Mouse (Mus musculus) hindbrain, embryonic 10.5 days (tissue): Measurements from ENCODE around the gene Emp3. TPM values are rescaled to one million over a fixed set of nuclear protein-coding genes. Genes with fewer than 3 reads are reported as not detected.

Source experiments
- DNase-seq: peaks from one replicate; pipeline ENCODE4 v3.0.0-alpha.2; 2017; ENCODE audit warnings: low spot score
- H3K27ac ChIP-seq: fragments of 300-500 bp; sonication (generic); 2 replicates; pipeline ENCODE4 v1.5.1; 2016; ENCODE audit warnings: mild to moderate bottlenecking, moderate library complexity
- H3K27me3 ChIP-seq: fragments of 300-500 bp; sonication (generic); 2 replicates; pipeline ENCODE4 v1.6.1; 2016; ENCODE audit warnings: mild to moderate bottlenecking; ENCODE audit not compliant: poor library complexity, insufficient read depth, severe bottlenecking
- H3K36me3 ChIP-seq: fragments of 300-500 bp; sonication (generic); 2 replicates; pipeline ENCODE4 v1.6.1; 2016; ENCODE audit warnings: mild to moderate bottlenecking, moderate library complexity
- H3K4me1 ChIP-seq: fragments of 300-500 bp; sonication (generic); replicated peaks from 2 replicates; pipeline ENCODE4 v1.6.1; 2016; ENCODE audit warnings: mild to moderate bottlenecking
- H3K4me3 ChIP-seq: fragments of 300-500 bp; sonication (generic); 2 replicates; pipeline ENCODE4 v1.5.1; 2016; ENCODE audit warnings: mild to moderate bottlenecking, moderate library complexity
- H3K9me3 ChIP-seq: fragments of 300-500 bp; sonication (generic); 2 replicates; pipeline ENCODE4 v1.6.1; 2016; ENCODE audit warnings: mild to moderate bottlenecking, moderate library complexity
- WGBS: fragments of 180-500 bp; shearing (Covaris S2); methylation state at CpG from one replicate; pipeline ENCODE4 v1.1.7; 2016; 5-methylcytosine and 5-hydroxymethylcytosine counted together
- polyA plus RNA-seq: library from polyadenylated mRNA; unstranded; fragments of >200 nt; fragmentation: Nextera tagmentation; extraction: Ambion mirVana; gene quantifications from 2 replicates; pipeline ENCODE4 v1.2.1, GENCODE M21; 2016

Emp3 gene
- polyA plus RNA-seq, 1 experiment from 2014 or later, result 29.7 TPM

DNA sequence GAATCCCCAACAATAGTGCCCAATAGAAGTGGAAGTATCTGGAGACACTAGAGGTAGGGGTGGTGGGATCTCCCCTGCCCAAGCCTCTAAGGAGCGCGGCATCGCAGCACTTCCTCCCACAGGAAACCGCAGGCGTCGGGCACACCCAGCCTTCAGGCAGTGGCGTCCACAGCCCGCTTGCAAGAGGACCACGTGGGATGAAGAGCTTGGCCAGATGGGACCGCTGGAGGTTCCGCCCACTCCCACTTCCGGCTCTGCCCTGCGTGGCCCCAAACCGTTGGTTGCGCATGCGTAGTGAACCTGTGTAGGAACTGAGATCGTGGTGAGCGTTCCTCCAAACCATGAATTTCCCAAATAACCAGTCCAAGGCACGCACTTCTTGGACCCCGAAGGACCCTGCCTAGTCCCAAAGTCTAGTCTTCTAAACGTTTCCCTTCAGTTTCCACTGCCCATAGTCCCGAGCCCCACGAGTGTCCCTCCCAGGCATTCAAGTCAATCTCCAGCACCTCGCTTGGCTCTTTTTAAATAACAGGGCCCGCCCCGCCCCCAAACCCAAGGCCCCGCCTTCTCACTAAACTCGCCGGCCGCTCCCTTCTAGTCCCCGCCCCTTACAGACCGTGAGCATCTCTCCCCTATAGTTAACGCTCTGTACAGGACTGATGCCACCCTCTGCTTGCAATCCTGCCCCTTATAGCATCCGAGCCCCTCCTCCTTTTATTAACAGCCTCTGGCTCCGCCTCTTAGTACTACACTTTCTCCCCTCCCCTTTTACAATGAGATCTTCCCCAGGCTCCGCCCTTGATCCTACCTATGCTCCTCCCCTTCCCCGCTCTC is 1.9 kb upstream of the Emp3 start:
- Histone ChIP-seq H3K27ac (peak overlapping the region; percentile 89), H3K4me3 (peak overlapping the region; percentile 56), H3K27me3 (peaks cover 32% of the 10 kb centered on the region), H3K9me3 (peaks cover 2% of the 10 kb centered on the region; the same call in 1 of the 2 replicates), H3K4me1 (peaks cover 51% of the 10 kb centered on the region), H3K36me3 (no peaks in the 10 kb centered on the region)
- WGBS, result 1% methylated on average over 37 of the region's 37 CpGs
- DNase-seq, result peak; percentile 94

DNA sequence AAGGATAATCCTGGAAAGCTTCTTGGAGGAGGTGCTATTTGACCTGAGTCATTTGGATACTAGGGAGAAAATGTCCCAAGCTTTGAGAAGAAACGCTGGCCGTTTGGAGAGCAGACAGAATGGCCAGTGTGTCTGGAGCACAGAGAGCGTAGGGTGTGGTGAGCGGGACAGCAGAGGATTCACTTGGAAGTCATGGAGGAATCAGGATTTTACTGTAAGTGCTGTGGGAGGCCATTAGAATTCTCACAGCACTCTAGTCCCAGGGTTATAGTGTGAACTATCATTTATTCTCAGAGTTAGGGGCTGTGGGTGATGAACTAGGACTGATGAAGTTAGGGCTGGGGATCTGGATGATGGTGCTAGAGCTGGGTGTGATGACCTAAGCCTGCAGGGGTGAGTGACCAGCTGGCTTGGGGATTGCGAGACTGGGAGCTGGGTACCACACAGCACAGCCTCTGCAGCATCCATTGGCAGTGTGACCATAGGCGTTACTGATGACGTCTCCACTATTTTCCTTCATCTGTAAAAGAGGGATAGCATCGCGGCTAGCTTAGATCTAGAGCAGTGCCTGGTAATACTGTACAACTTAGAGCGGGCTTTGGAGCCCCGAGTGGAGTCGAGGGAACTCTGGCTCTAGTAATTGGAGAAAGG is 871 bp upstream of the Emp3 start:
- 86% methylated on average over 12 of the region's 12 CpGs for WGBS
- peaks cover 2% of the 10 kb centered on the region; the same call in 1 of the 2 replicates for H3K9me3 ChIP-seq
- no peaks in the 10 kb centered on the region for H3K36me3 ChIP-seq
- DNase-seq, result no peak
- H3K27ac ChIP-seq, result peak overlapping the region; percentile 89
- peak overlapping the region; percentile 56 for H3K4me3 ChIP-seq
- peaks cover 60% of the 10 kb centered on the region for H3K4me1 ChIP-seq
- H3K27me3 ChIP-seq, result peaks cover 21% of the 10 kb centered on the region

DNA sequence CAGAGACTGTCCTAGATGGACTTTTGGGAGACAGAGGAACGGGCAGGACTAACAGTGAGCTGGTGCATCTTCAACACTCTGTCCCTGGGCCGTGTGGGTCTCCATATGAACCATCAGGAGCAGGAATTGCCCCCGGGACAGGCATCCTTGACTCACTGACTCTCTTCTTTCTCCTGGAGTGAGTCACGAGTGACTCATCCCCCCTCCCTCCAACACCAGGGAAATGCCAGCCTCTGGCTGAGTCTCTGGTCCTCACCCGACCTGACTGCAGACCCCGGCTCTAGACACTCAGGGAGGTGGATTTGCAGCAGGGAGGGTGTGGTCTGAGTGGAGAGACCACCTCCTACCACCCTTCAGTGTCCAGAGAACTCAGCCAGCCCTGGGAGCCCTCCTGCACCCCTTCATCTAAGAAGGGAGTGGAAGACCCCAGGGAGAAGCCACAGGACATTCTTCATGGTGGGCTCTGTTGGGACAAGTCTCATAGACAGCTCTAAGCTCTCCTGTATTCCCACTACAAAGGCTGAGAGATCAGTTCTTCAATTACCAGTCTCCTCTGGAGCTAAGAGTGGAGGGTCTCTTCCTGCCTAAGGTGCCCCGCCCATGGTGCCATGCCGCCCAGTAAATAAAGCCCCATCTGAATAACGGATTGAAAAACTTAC is 492 bp downstream of the Emp3 start:
- Histone ChIP-seq H3K9me3 (peaks cover 2% of the 10 kb centered on the region; the same call in 1 of the 2 replicates), H3K36me3 (no peaks in the 10 kb centered on the region), H3K27ac (peak overlapping the region; percentile 60), H3K4me1 (peaks cover 74% of the 10 kb centered on the region), H3K4me3 (peak overlapping the region; percentile 22; the same call in 1 of the 2 replicates), H3K27me3 (peaks cover 19% of the 10 kb centered on the region)
- DNase-seq, result no peak
- WGBS, result 51% methylated on average over 9 of the region's 9 CpGs

DNA sequence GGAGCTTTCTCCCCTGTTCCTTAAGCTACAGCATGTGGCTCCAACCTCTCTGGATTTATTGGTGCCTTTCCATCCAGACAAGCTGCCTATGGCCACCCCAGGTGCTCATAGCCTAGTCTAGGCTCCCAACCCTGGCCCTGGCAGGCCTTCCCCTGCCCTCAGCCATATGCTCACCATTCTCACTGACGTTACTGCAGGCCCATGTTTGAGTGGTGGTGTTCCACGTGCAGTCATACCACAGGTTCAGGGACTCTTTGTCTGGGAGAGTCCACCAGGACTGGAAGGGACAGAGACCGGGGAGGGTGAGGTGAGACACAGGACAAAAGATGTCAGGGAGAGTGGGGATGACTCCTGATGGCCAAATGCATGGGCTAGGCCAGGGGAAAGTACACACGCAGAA is 1.4 kb downstream of the Emp3 start:
- H3K36me3 ChIP-seq, result no peaks in the 10 kb centered on the region
- H3K27me3 ChIP-seq, result peaks cover 19% of the 10 kb centered on the region
- no peak for DNase-seq
- H3K27ac ChIP-seq, result peak overlapping the region; percentile 60; the same call in 1 of the 2 replicates
- no peak overlapping the region for H3K4me3 ChIP-seq
- 80% methylated on average over 4 of the region's 4 CpGs for WGBS
- H3K9me3 ChIP-seq, result no peaks in the 10 kb centered on the region; the same call in 1 of the 2 replicates
- H3K4me1 ChIP-seq, result peaks cover 73% of the 10 kb centered on the region

DNA sequence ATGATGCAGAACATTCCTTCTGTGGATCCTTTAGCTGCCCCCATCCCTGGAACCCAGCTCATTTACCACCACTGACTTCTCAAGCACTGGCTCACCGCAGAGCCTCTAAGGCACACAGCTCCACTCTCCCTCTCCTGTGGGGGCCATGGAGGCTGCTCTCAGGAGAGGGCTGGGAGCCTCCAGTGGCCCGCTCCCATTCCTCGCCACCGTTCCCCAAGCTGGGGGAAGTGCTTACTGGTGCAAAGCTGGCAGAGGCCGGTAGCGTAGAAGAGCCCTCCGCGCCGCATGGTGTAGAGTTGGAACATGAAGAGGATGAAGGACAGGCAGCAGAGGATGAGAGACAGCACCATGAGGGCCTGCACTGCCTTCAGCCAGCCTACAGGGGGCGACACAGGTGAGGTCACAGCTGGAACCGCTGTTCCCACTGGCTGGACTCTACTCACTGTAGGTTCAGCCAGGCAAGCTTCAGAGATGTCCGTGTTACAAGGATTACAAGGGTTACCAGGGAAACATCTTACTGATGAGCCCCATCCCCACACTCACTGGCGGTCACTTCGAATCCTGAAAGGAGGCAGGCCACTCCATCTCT is 2.0 kb downstream of the Emp3 start:
- Histone ChIP-seq H3K9me3 (no peaks in the 10 kb centered on the region), H3K36me3 (no peaks in the 10 kb centered on the region), H3K4me3 (no peak overlapping the region), H3K27ac (0 out of 2 replicates have a peak overlapping the region, but pooled peaks have one; percentile 60), H3K27me3 (peaks cover 19% of the 10 kb centered on the region), H3K4me1 (peaks cover 68% of the 10 kb centered on the region)
- DNase-seq, result no peak
- WGBS, result 65% methylated on average over 14 of the region's 14 CpGs

DNA sequence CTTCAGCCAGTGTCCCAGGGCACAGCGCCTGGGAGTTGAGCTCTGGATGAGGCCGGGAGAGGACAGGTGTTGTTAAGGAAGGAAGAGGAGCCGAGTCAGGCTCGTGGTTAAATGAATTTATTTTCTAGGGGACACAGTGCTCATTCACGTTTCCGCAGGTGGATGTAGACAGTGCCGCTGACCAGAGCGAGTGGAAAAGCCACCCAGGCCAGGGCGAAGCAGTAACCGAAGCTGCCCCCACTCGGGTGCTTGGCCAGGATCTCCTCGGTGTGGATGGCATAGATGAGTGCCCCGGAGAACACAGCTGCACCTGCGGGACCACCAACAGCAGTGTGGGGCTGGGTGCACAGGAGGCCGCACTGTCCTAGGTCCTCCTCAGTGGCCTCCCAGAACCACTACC is 3.3 kb downstream of the Emp3 start:
- H3K4me3 ChIP-seq, result no peak overlapping the region
- no peaks in the 10 kb centered on the region for H3K9me3 ChIP-seq
- no peak for DNase-seq
- peak overlapping the region; percentile 84 for H3K27ac ChIP-seq
- H3K36me3 ChIP-seq, result peaks cover 10% of the 10 kb centered on the region
- peaks cover 19% of the 10 kb centered on the region for H3K27me3 ChIP-seq
- WGBS, result 90% methylated on average over 15 of the region's 15 CpGs
- peaks cover 55% of the 10 kb centered on the region for H3K4me1 ChIP-seq

DNA sequence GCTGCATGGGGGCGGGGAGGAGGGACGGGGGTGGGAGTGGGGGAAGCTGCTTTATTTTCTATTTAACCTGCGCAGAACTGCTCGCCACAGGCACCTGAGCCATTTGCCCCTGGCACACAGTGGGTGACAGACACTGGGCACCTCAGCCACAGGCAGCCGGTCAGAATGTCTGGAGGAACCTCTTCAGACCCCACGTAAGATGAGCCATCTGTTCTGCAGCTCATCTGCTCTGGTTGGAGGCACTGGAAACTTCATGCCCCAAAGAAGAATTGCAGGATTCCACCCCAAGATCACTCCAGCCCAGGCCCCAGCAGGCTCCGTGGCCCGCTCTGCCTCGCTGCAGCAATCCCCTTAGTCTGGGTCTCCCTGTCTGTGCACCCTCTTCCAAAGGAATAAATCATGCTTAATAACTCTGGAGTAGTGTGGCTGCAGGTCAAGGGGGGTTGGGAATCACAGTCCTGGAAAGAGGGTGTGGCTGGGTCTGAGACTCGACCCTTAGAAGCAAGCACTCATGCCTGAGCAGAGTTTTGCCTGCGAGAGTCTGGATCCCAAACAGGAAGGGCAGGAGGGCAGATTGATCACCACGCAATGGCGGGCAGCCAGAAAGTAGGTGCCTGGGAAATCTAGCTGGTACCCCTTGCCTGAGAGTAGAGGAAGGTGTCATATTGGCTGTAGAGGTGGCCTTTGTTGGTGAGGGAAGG is 4.0 kb downstream of the Emp3 start:
- peaks cover 47% of the 10 kb centered on the region for H3K4me1 ChIP-seq
- peaks cover 19% of the 10 kb centered on the region for H3K27me3 ChIP-seq
- peak overlapping the region; percentile 84 for H3K27ac ChIP-seq
- no peak for DNase-seq
- no peaks in the 10 kb centered on the region for H3K9me3 ChIP-seq
- H3K36me3 ChIP-seq, result peaks cover 12% of the 10 kb centered on the region
- peak overlapping the region; percentile 36 for H3K4me3 ChIP-seq
- WGBS, result 45% methylated on average over 13 of the region's 13 CpGs

DNA sequence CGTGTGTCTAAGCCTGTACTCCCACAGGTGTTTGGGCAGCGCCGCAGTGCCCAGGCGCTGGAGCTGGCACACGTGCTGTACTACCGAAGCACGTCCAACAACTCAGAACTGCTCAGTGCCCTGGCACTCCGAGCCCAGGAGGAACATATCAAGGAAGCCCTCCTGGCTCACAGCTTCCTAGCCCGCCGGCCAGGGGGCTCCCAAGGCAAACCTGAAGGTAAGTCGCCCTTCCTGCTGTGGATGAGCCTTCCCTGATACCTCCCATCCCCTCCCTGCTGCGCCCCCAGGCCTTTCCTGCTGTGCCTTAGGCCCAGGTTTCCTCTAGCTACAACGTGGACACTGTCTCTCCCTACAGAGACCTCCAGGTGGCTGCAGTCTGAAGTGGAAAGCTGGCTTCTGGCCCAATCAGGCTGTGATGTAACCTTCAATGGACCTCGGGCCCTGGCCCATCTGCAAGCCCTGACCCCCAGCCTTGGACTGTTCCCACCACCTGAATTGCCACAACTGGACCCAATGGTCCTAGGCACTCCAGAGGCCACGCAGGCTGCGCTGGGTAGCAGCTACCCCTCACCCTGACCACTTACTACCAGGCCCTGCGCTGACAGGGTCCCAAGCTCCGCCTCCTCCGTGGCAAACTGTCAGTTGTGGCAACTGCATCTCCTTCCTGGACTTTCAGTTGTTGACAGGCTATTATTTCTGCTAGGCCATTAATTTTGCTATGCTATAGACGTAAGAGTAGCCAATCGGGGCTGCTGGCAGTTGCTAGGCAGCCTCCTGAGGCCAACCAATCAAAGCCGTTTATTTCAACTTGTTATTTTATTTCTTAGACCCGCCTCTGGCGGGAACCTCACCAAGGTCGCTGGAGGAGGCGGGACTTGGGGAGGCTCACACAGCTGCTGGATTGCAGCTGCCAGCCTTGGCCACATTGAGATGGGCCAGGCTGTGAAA is 4.9 kb downstream of the Emp3 start:
- WGBS, result 39% methylated on average over 26 of the region's 26 CpGs
- peak; percentile 72 for DNase-seq

DNA sequence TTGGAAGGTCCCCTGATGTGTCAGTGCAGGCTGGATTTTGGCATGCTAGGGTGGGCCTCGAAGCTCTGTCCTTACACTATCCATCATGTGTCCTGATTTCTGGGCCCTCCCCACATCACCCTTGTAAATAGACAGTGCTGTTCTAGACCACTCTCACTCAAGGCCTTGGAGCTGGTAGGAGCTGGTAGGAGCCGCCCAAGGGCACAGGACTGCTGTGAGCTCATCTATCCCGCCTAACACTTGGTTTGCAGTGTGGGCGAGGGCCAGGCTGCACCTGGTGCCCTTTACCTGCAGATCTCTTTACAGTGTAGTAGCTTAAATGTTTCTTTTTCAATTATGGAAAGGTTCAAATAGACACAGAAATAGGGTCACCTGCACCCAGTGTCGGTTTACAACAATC is 6.2 kb downstream of the Emp3 start:
- Histone ChIP-seq H3K4me3 (no peak overlapping the region), H3K4me1 (peaks cover 33% of the 10 kb centered on the region), H3K9me3 (peaks cover 2% of the 10 kb centered on the region; the same call in 1 of the 2 replicates), H3K27ac (no peak overlapping the region), H3K27me3 (peaks cover 10% of the 10 kb centered on the region), H3K36me3 (peaks cover 26% of the 10 kb centered on the region)
- DNase-seq, result no peak
- WGBS, result 85% methylated on average over 5 of the region's 5 CpGs

More for the DNA sequence above, 4.9 kb downstream of the Emp3 start:
- H3K36me3 ChIP-seq, result peaks cover 13% of the 10 kb centered on the region
- peak overlapping the region; percentile 84 for H3K27ac ChIP-seq
- peaks cover 45% of the 10 kb centered on the region for H3K4me1 ChIP-seq
- peaks cover 19% of the 10 kb centered on the region for H3K27me3 ChIP-seq
- no peaks in the 10 kb centered on the region for H3K9me3 ChIP-seq
- peak overlapping the region; percentile 36 for H3K4me3 ChIP-seq

DNA sequence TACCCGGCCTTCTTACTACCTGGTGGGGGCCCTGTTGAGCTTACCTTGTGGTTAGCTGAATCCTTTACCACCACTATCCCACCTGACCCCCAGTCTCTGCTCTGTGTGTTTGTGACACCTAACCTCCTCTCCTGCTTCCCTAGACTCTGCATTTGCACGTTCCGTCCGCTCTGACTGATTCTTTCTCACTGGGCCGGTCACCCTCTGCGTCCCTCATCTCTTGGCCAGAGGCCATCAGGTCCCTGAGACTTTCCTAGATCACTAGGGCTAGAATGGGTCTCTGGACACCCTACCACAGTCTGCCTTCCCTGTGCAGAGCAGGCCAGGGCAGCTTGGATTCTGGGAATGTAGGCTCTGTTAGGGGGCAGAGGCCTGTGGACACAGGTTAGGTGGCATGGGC is 7.1 kb downstream of the Emp3 start:
- H3K27ac ChIP-seq, result peak overlapping the region; percentile 35

DNA sequence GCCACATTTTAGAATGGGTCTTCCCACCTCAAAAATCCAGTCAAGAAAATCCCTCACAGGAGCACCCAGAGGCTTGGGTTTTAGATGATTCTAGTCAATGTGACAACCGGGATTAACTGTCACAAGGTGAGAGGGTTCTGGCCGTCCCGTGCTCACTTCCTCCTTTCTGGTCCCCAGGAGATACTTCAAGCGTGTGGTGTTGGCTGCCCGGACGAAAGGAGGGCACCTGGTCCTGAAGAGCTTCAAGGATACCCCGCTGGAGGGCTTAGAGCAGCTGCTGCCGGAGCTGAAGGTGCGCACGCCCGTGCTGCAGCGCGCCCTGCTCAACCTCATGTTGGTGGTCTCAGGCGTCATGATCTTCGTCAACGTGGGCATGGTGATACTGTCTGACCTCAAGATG is 12.1 kb downstream of the Emp3 start:
- no peaks in the 10 kb centered on the region for H3K4me1 ChIP-seq
- H3K9me3 ChIP-seq, result peaks cover 4% of the 10 kb centered on the region; the same call in 1 of the 2 replicates
- H3K27ac ChIP-seq, result no peak overlapping the region
- DNase-seq, result no peak
- no peaks in the 10 kb centered on the region for H3K27me3 ChIP-seq
- H3K4me3 ChIP-seq, result no peak overlapping the region
- WGBS, result 93% methylated on average over 16 of the region's 16 CpGs
- H3K36me3 ChIP-seq, result peaks cover 62% of the 10 kb centered on the region

More for the DNA sequence above, 7.1 kb downstream of the Emp3 start:
- WGBS, result 91% methylated on average over 6 of the region's 6 CpGs
- H3K4me1 ChIP-seq, result peaks cover 24% of the 10 kb centered on the region
- no peak overlapping the region for H3K4me3 ChIP-seq
- H3K9me3 ChIP-seq, result peaks cover 4% of the 10 kb centered on the region; the same call in 1 of the 2 replicates
- no peak for DNase-seq
- peaks cover 36% of the 10 kb centered on the region for H3K36me3 ChIP-seq
- peaks cover 2% of the 10 kb centered on the region; the same call in 1 of the 2 replicates for H3K27me3 ChIP-seq
